Mouse (Mus musculus) cerebellum, postnatal 14 days (tissue): ENCODE data around the gene Ankrd33.

ENCODE experiments used
- DNase-seq, 2 experiments: peaks; one replicate each; pipeline ENCODE4 v3.0.0; 2021; ENCODE audit warnings: mixed read lengths in 2 of 2

Gene Ankrd33

GRCm38 (mm10) chr15:101148604-101149003 is 33.0 kb downstream of the Ankrd33 start:
- no peak for DNase-seq

DNA sequence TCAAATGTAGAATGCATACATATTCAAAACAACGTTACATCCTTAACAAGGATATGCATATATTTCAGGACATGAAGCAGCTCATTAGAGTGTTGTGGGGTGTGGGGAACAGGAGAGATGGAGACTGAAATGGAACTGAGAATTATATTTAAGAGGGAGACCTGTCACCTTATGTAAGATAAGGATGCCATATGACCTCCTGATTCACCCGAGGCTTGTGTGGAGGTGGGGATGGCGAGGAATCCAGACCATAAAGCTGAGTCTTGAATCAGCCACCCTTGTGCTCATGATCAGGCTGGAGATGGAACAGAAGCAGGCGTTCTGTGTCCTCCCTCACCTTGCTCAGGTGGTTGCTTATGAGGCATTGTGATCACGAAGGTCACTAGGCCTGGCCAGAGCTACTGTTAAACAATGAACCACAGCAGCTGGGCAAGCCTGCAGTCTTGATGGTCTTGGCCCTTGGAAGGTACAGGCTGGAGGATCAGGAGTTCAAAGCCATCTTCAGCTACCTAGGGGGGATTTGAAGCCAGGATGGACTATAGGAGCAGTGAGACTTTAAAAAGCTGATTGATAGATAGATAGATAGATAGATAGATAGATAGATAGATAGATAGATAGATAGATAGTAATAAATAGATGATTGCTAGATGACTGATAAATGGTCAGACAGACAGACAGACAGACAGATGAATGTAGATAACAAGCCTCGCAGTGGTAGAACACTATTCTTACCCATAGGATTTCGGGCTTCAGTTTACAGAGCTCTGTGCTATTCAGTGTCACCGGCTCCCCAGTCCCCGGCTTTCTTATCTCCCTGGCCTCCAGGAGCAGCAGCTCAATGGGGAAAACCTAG is 36.1 kb downstream of the Ankrd33 start:
- DNase-seq, result no peak

- DNase-seq, result no peak
These were observed 39.4 kb downstream of the Ankrd33 start for GRCm38 (mm10) chr15:101154700-101155616.

- DNase-seq, result no peak
These were observed 44.6 kb downstream of the Ankrd33 start for GRCm38 (mm10) chr15:101160128-101160527.

DNA sequence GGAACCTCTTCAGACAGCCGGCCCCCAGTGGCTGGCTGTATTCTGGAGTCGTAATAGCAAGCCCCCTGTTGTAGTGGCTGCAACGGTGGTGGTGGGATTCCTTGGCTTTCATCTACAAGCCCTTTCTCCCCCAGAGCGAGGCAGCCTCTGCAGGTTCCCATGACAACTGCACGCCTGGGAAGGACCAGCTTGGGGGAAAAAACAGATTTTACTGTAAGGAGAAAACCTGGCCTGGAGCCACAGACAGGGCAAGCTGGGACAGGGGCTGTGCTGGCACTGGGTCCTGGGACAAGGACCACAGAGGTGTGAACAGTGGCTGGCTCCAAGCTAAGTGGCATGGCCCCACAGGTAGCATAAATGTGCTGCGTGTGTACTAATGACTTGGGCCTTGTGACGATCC is 45.0 kb downstream of the Ankrd33 start:
- peak in 1 of 2 experiments; percentile 52 for DNase-seq

DNA sequence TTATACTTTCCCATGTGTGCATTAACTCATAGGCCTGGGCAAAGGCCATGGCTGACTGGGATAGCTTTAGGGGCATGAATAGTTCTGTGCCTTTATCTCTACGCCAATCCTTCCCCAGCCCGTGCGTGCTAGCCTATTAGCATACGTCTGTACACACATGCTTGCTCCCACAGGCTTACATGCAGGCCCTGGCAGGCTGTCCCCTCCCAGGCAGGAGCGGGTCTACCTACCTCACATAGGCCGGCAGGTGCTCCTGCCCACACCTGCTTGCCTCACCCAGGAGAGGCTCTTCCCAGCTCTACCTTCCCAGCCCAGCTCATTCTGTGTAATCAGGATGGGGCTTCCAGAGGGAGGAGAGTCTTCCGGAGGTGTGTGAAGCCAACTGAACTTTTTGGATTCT is 46.0 kb downstream of the Ankrd33 start:
- DNase-seq, result no peak

- DNase-seq, result no peak
These were observed 47.5 kb downstream of the Ankrd33 start for GRCm38 (mm10) chr15:101163056-101163458.

GRCm38 (mm10) chr15:101163854-101164253 is 48.3 kb downstream of the Ankrd33 start:
- DNase-seq, result no peak

GRCm38 (mm10) chr15:101164291-101164690 is 48.7 kb downstream of the Ankrd33 start:
- DNase-seq, result peak in 1 of 2 experiments; percentile 45

GRCm38 (mm10) chr15:101165658-101166437 is 50.3 kb downstream of the Ankrd33 start:
- no peak for DNase-seq

GRCm38 (mm10) chr15:101167553-101167952 is 52.0 kb downstream of the Ankrd33 start:
- no peak for DNase-seq
